Comparison of ENCODE assay signal across 23 mouse cellular contexts in genomic region chr16:91334190-91334893, GRCm38 (mm10). TPM values are rescaled to one million over a fixed set of nuclear protein-coding genes. Genes with fewer than 3 reads are reported as not detected.
DNase-seq lines count a peak whose midpoint lies in the region; ATAC-seq and TF ChIP-seq lines count a peak whose summit lies in the region.
"Had no signal": no experiment of that assay in that cellular context is flagged by ENCODE, and none has a peak within 500 bp of the region (broad histone marks: within the 10 kb centered on the region; RNA-seq: fewer than 3 reads in every experiment).

No protein-coding gene starts in this region.

- H3K9ac ChIP-seq in forebrain, embryonic 12.5 days, result no peak overlapping the region
- no peak overlapping the region for H3K9ac ChIP-seq in forebrain, embryonic 13.5 days
- H3K9ac ChIP-seq in ES-Bruce4 (ENCODE audit: low read depth, poor library complexity, severe bottlenecking), result no peak overlapping the region
- H3K9ac ChIP-seq in hindbrain, postnatal 0 days (replicated peaks; ENCODE audit: low read length), result no peak overlapping the region
- H3K9ac ChIP-seq: embryonic facial prominence, embryonic 12.5 days; heart, embryonic 15.5 days had no signal

- no peak for TF ChIP-seq CTCF in ES-Bruce4 (IDR thresholded peaks at IDR 0.05; ENCODE audit: low read depth, low read length)
- no peak for TF ChIP-seq CTCF in hindbrain, postnatal 0 days (IDR thresholded peaks at IDR 0.05; ENCODE audit: low read depth)

- peak; percentile 79 for TF ChIP-seq EP300 in ES-Bruce4 (IDR thresholded peaks at IDR 0.05; ENCODE audit: insufficient read depth, low read depth, low read length)

- TF ChIP-seq POLR2A in ES-Bruce4 (IDR thresholded peaks at IDR 0.05; ENCODE audit: insufficient read depth, low read length), result no peak

- WGBS in forebrain, embryonic 12.5 days, result 12% methylated on average over 10 of the region's 10 CpGs
- WGBS in forebrain, embryonic 13.5 days, result 8% methylated on average over 10 of the region's 10 CpGs
- WGBS in hindbrain, postnatal 0 days, result 8% methylated on average over 10 of the region's 10 CpGs

- no peaks in the 10 kb centered on the region for H3K36me3 ChIP-seq in forebrain, embryonic 12.5 days (replicated peaks)
- H3K36me3 ChIP-seq in forebrain, embryonic 13.5 days (ENCODE audit: poor library complexity, severe bottlenecking), result no peaks in the 10 kb centered on the region
- H3K36me3 ChIP-seq in ES-Bruce4 (ENCODE audit: control insufficient read depth, insufficient read depth, low read length, poor library complexity, severe bottlenecking), result no peaks in the 10 kb centered on the region
- no peaks in the 10 kb centered on the region for H3K36me3 ChIP-seq in hindbrain, postnatal 0 days (ENCODE audit: insufficient read depth, low read length)
- H3K36me3 ChIP-seq: embryonic facial prominence, embryonic 12.5 days; heart, embryonic 15.5 days had no signal

- H3K27me3 ChIP-seq in forebrain, embryonic 12.5 days, result peaks cover 23% of the 10 kb centered on the region
- peaks cover 20% of the 10 kb centered on the region for H3K27me3 ChIP-seq in forebrain, embryonic 13.5 days
- no peaks in the 10 kb centered on the region for H3K27me3 ChIP-seq in ES-Bruce4 (ENCODE audit: control insufficient read depth, insufficient read depth, low read length, poor library complexity, severe bottlenecking)
- H3K27me3 ChIP-seq in hindbrain, postnatal 0 days (ENCODE audit: insufficient read depth, low read length), result no peaks in the 10 kb centered on the region

- 0 out of 2 replicates have a peak, but pooled peaks have one; percentile 20 for ATAC-seq in forebrain, embryonic 12.5 days (ENCODE audit: low FRiP score)
- ATAC-seq in forebrain, embryonic 13.5 days, result no peak
- ATAC-seq in hindbrain, postnatal 0 days, result peak; percentile 50
- ATAC-seq: inflammation-experienced regulatory T-cells, adult 6 months had no signal

- H3K27ac ChIP-seq in forebrain, embryonic 12.5 days, result 0 out of 2 replicates have a peak overlapping the region, but pooled peaks have one; percentile 19
- H3K27ac ChIP-seq in forebrain, embryonic 13.5 days, result no peak overlapping the region
- H3K27ac ChIP-seq in ES-Bruce4 (ENCODE audit: insufficient read depth, low read length), result peak overlapping the region; percentile 80
- no peak overlapping the region for H3K27ac ChIP-seq in hindbrain, postnatal 0 days
- H3K27ac ChIP-seq: embryonic facial prominence, embryonic 12.5 days; heart, embryonic 15.5 days had no signal

- H3K9me3 ChIP-seq in forebrain, embryonic 12.5 days, result peaks cover 3% of the 10 kb centered on the region; the same call in 1 of the 2 replicates
- H3K9me3 ChIP-seq in forebrain, embryonic 13.5 days (replicated peaks), result no peaks in the 10 kb centered on the region
- H3K9me3 ChIP-seq in ES-Bruce4 (replicated peaks; ENCODE audit: control insufficient read depth, insufficient read depth, low read length, poor library complexity, severe bottlenecking), result no peaks in the 10 kb centered on the region
- no peaks in the 10 kb centered on the region for H3K9me3 ChIP-seq in hindbrain, postnatal 0 days (ENCODE audit: low read length)
- H3K9me3 ChIP-seq: embryonic facial prominence, embryonic 12.5 days; heart, embryonic 15.5 days had no signal

- no peak overlapping the region for H3K4me3 ChIP-seq in forebrain, embryonic 12.5 days (replicated peaks)
- H3K4me3 ChIP-seq in forebrain, embryonic 13.5 days, result no peak overlapping the region
- H3K4me3 ChIP-seq in ES-Bruce4 (ENCODE audit: low read depth, low read length), result no peak overlapping the region
- no peak overlapping the region for H3K4me3 ChIP-seq in hindbrain, postnatal 0 days (ENCODE audit: low read length)
- H3K4me3 ChIP-seq: embryonic facial prominence, embryonic 12.5 days; heart, embryonic 15.5 days had no signal

- H3K4me2 ChIP-seq in forebrain, embryonic 12.5 days, result no peak overlapping the region
- H3K4me2 ChIP-seq in forebrain, embryonic 13.5 days, result no peak overlapping the region
- H3K4me2 ChIP-seq in hindbrain, postnatal 0 days (ENCODE audit: low read depth, low read length), result no peak overlapping the region
- H3K4me2 ChIP-seq: embryonic facial prominence, embryonic 12.5 days; heart, embryonic 15.5 days had no signal

- peaks cover 25% of the 10 kb centered on the region for H3K4me1 ChIP-seq in forebrain, embryonic 12.5 days
- H3K4me1 ChIP-seq in forebrain, embryonic 13.5 days, result peaks cover 22% of the 10 kb centered on the region
- peaks cover 2% of the 10 kb centered on the region for H3K4me1 ChIP-seq in ES-Bruce4 (ENCODE audit: control insufficient read depth, insufficient read depth, low read length)
- no peaks in the 10 kb centered on the region for H3K4me1 ChIP-seq in hindbrain, postnatal 0 days (ENCODE audit: insufficient read depth, low read length)
- H3K4me1 ChIP-seq: embryonic facial prominence, embryonic 12.5 days; heart, embryonic 15.5 days had no signal

- peak; percentile 77 for DNase-seq in embryo, embryonic 11 days
- DNase-seq in hindbrain, postnatal 0 days (ENCODE audit: low spot score), result peak; percentile 48
- DNase-seq in kidney, postnatal 4 days, result no peak
- no peak for DNase-seq in gastrocnemius, postnatal 4 days (ENCODE audit: low spot score in 2 of 2)
- DNase-seq in adrenal gland, postnatal 10 days, result no peak
- DNase-seq: adrenal gland, postnatal 25 days; cerebellum, adult 9-11 months; heart, adult 18-20 months; liver; lung, adult 2 months; lung, postnatal 4 days; thymus, adult 2 months had no signal

RNA-seq across cellular contexts. Expression of gene Ifnar2, which starts 38.2 kb away (rescaled TPM):
- polyA plus RNA-seq in forebrain, embryonic 12.5 days (2016; fragmentation: Nextera tagmentation; extraction: Ambion mirVana), result 29.2 and 29.9 TPM in 2 replicates
- polyA plus RNA-seq in forebrain, embryonic 13.5 days (2015; fragmentation: Nextera tagmentation; extraction: Ambion mirVana), result 29.8 and 32.5 TPM in 2 replicates
- polyA plus RNA-seq in ES-Bruce4 (2011; ENCODE audit: insufficient read depth, insufficient read length, low read depth, missing spikeins), result 13.4 and 19.6 TPM in 2 replicates
- 18.3 and 20.9 TPM in 2 replicates for total RNA-seq in hindbrain, postnatal 0 days (2014; rRNA removed)
- 49.9 and 51.7 TPM in 2 replicates for polyA plus RNA-seq in hindbrain, postnatal 0 days (2015; fragmentation: Nextera tagmentation; extraction: Ambion mirVana)
- total RNA-seq in gastrocnemius, postnatal 4 days (2021), result 10 to 100 TPM; 26.1 to 31.4 TPM
- total RNA-seq in adrenal gland, postnatal 10 days (2021), result 10 to 100 TPM; 78.4 TPM

RNA-seq across cellular contexts. Expression of gene Gm21970, which starts 57.2 kb away (rescaled TPM):
- polyA plus RNA-seq in forebrain, embryonic 12.5 days (2016; fragmentation: Nextera tagmentation; extraction: Ambion mirVana), result not detected in 2 replicates
- polyA plus RNA-seq in forebrain, embryonic 13.5 days (2015; fragmentation: Nextera tagmentation; extraction: Ambion mirVana), result not detected in 2 replicates
- 1.6 TPM in 1 of 2 replicates, not detected in the other for polyA plus RNA-seq in ES-Bruce4 (2011; ENCODE audit: insufficient read depth, insufficient read length, low read depth, missing spikeins)
- total RNA-seq in hindbrain, postnatal 0 days (2014; rRNA removed), result not detected in 2 replicates
- not detected in 2 replicates for polyA plus RNA-seq in hindbrain, postnatal 0 days (2015; fragmentation: Nextera tagmentation; extraction: Ambion mirVana)
- total RNA-seq in gastrocnemius, postnatal 4 days (2021), result not detected
- not detected for total RNA-seq in adrenal gland, postnatal 10 days (2021)
- total RNA-seq: adrenal gland, postnatal 25 days; gastrocnemius, adult 18-20 months; heart, adult 18-20 months; left cerebral cortex, adult 8-10 months had no signal
- polyA plus RNA-seq: embryonic facial prominence, embryonic 12.5 days; heart, embryonic 15.5 days; kidney, embryonic 14.5 days; lung, adult 2 months; small intestine, adult 2 months; stomach, embryonic 14.5 days; thymus, adult 2 months had no signal

Comparison
In these comparisons a context has a peak if more than half of its experiments do, and no peak if none do; other contexts are left out.
1. H3K27ac ChIP-seq: peak in forebrain, embryonic 12.5 days (single experiment) and ES-Bruce4 (single experiment); none in forebrain, embryonic 13.5 days (single experiment) and hindbrain, postnatal 0 days (single experiment).
2. DNase-seq: peak in embryo, embryonic 11 days (single experiment) and hindbrain, postnatal 0 days (single experiment); none in kidney, postnatal 4 days (0 of 2), gastrocnemius, postnatal 4 days (0 of 2) and adrenal gland, postnatal 10 days (single experiment).